Mouse (Mus musculus) midbrain, embryonic 11.5 days (tissue): ENCODE results near the gene Gm38431. TPM values are rescaled to one million over a fixed set of nuclear protein-coding genes. Genes with fewer than 3 reads are reported as not detected.
A peak's percentile ranks its signal among the peaks of the same experiment; 100 is the strongest.

Source experiments
- ATAC-seq: fragments of 200-750 bp; cut with Nextera tagmentation; 2 replicates; pipeline ENCODE4 v1.8.0; 2017; ENCODE audit warnings: moderate TSS enrichment, moderate library complexity; ENCODE audit not compliant: low FRiP score
- DNase-seq: peaks from one replicate; pipeline ENCODE4 v3.0.0; 2015; ENCODE audit warnings: low spot score; ENCODE audit errors: missing footprints
- H3K27ac ChIP-seq: fragments of 300-500 bp; sonication (generic); 2 replicates; pipeline ENCODE4 v1.5.1; 2014; ENCODE audit warnings: low read depth, low read length
- H3K27me3 ChIP-seq: fragments of 300-500 bp; sonication (generic); 2 replicates; pipeline ENCODE4 v1.6.1; 2014; ENCODE audit warnings: mild to moderate bottlenecking, low read length, moderate library complexity, mixed read lengths; ENCODE audit not compliant: control insufficient read depth, insufficient read depth
- H3K36me3 ChIP-seq: fragments of 300-500 bp; sonication (generic); 2 replicates; pipeline ENCODE4 v1.6.1; 2014; ENCODE audit warnings: mild to moderate bottlenecking, low read length, moderate library complexity, mixed read lengths; ENCODE audit not compliant: control insufficient read depth, insufficient read depth
- H3K4me1 ChIP-seq: fragments of 300-500 bp; sonication (generic); 2 replicates; pipeline ENCODE4 v1.6.1; 2014; ENCODE audit warnings: low read length; ENCODE audit not compliant: control insufficient read depth, insufficient read depth
- H3K4me2 ChIP-seq: fragments of 300-500 bp; sonication (generic); 2 replicates; pipeline ENCODE4 v1.6.1; 2014; ENCODE audit warnings: mild to moderate bottlenecking, moderate library complexity
- H3K4me3 ChIP-seq: fragments of 300-500 bp; sonication (generic); 2 replicates; pipeline ENCODE4 v1.5.1; 2014; ENCODE audit warnings: low read depth, low read length
- H3K9ac ChIP-seq: fragments of 300-500 bp; sonication (generic); 2 replicates; pipeline ENCODE4 v1.6.1; 2014; ENCODE audit warnings: low read length
- H3K9me3 ChIP-seq: fragments of 300-500 bp; sonication (generic); 2 replicates; pipeline ENCODE4 v1.6.1; 2016; ENCODE audit warnings: low read length; ENCODE audit not compliant: control insufficient read depth
- WGBS: fragments of 180-500 bp; shearing (Covaris S2); extraction: QIAGEN DNeasy Blood & Tissue Kit; methylation state at CpG from one replicate; pipeline ENCODE4 v1.1.7; 2014; 5-methylcytosine and 5-hydroxymethylcytosine counted together
- polyA plus RNA-seq: library from polyadenylated mRNA; unstranded; fragments of >200 nt; fragmentation: Nextera tagmentation; extraction: Ambion mirVana; gene quantifications from 2 replicates; pipeline ENCODE4 v1.2.1, GENCODE M21; 2014

Gm38431 gene
- polyA plus RNA-seq, 1 experiment from 2014 or later: 2.1 TPM

DNA sequence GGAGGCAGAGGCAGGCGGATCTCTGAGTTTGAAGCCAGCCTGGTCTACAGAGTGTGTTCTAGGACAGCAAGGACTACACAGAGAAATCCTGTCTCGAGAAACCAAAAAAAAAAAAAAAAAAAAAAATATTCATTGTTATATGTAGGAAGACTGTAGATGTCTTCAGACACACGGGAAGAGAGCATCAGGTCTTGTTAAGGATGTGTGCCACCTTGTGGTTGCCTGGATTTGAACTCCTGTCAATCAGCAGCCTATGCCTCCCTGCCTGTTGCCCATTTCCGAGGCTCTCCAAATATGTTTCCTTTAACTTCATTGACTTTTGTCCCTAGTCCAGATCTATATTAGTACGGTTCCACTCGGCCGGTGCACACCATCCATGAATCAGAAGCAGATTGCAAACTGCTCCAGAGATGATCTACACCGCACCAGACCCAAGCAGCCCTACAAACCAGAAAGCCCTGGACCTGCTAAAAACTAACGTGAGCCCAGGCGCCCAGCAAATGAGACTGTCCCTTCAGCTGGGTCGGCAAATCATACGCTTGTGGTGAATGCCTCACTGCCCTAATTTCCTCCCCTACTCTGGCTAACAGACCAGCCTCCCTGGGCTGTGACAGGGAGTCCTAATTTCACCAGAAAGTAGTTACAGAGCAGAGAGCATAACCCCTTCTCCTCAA lies 40.4 kb upstream of the Gm38431 start:
- H3K9me3 ChIP-seq: no peaks in the 10 kb centered on the region
- 86% methylated on average over 12 of the region's 12 CpGs for WGBS
- no peaks in the 10 kb centered on the region for H3K27me3 ChIP-seq
- H3K4me2 ChIP-seq: no peak overlapping the region
- H3K4me3 ChIP-seq: no peak overlapping the region
- no peak overlapping the region for H3K9ac ChIP-seq
- H3K36me3 ChIP-seq: no peaks in the 10 kb centered on the region
- DNase-seq (no peak), ATAC-seq (no peak)
- no peak overlapping the region for H3K27ac ChIP-seq
- H3K4me1 ChIP-seq: 0 out of 2 replicates have a peak, but pooled peaks cover 4% of the 10 kb centered on the region

DNA sequence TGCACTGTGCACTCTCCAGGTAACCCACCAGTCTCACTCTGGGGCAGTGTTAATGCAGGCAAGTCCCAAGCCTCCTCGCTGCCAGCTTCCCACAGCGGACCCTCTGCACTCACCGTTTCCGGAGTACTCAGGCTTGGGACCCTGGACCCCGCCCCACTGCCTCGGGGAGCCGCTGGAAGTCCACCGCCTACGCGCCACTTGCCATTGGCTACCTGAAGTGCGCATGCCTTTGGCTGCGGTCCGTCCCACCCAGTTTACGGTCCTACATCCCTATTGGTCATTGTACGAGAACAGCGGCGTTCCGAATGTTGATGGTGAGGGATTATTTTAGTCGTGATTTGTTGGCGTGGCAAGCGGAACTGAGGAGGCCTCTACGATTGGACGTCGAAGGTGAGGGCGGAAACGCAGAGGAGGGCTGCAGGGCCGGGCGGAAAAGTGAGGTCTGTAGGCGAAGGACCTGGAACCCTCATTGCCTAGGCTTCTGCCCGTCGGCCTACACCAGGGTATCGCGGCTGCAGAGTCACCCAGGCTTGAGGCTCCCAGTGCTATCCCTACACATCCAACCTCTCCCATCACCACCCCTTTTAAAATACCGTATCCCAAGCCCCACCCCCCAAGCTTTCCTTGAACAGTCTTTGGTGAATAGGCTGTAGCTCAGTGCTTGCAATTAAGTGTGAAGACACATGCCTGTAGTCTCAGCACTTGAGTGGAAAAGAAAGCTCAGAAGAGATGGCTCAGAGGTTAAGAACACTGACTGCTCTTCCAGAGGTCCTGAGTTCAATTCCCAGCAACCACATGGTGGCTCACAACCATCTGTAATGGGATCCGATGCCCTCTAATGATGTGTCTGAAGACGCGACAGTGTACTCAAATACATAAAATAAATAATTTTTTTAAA lies 39.5 kb upstream of the Gm38431 start, which contains the start of gene Tyk2:
Gene Tyk2 (minus strand): TSS at position 185 of the 898 bp plus-strand sequence.
- WGBS: 6% methylated on average over 37 of the region's 37 CpGs
- peak; percentile 97 for DNase-seq
- Histone ChIP-seq H3K4me3 (peak within 1 kb of the TSS; percentile 42), H3K4me2 (peak within 1 kb of the TSS; percentile 49), H3K9ac (peak within 1 kb of the TSS; percentile 66), H3K36me3 (no peaks in the 10 kb centered on the region), H3K27me3 (no peaks in the 10 kb centered on the region), H3K27ac (no peak within 1 kb of the TSS), H3K9me3 (no peaks in the 10 kb centered on the region), H3K4me1 (0 out of 2 replicates have a peak, but pooled peaks cover 4% of the 10 kb centered on the region)
- peak; percentile 99 for ATAC-seq

DNA sequence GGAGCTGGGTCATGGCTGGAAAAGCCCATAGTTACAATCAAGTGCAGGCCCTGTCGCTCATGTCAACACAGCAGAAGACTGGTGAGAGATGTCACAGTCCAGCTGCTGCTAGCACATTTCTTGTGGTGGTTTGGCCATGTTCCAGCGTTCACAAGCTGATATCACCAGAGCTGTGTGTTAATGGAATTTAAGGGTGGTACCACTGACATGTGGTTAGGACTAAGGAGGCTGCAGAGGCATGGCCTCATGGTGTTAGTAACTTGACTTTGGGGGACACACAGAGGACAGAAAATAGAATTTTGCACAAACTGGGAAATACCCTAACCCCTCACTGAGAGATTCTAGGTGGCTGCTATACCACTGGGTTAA lies 34.4 kb upstream of the Gm38431 start:
- H3K36me3 ChIP-seq: 0 out of 2 replicates have a peak, but pooled peaks cover 2% of the 10 kb centered on the region
- 88% methylated on average over 2 of the region's 2 CpGs for WGBS
- no peaks in the 10 kb centered on the region for H3K27me3 ChIP-seq
- ATAC-seq: no peak
- H3K4me1 ChIP-seq: 0 out of 2 replicates have a peak, but pooled peaks cover 4% of the 10 kb centered on the region
- no peak overlapping the region for H3K4me2 ChIP-seq
- no peaks in the 10 kb centered on the region for H3K9me3 ChIP-seq
- no peak for DNase-seq
- H3K4me3 ChIP-seq: no peak overlapping the region
- no peak overlapping the region for H3K9ac ChIP-seq
- H3K27ac ChIP-seq: no peak overlapping the region

DNA sequence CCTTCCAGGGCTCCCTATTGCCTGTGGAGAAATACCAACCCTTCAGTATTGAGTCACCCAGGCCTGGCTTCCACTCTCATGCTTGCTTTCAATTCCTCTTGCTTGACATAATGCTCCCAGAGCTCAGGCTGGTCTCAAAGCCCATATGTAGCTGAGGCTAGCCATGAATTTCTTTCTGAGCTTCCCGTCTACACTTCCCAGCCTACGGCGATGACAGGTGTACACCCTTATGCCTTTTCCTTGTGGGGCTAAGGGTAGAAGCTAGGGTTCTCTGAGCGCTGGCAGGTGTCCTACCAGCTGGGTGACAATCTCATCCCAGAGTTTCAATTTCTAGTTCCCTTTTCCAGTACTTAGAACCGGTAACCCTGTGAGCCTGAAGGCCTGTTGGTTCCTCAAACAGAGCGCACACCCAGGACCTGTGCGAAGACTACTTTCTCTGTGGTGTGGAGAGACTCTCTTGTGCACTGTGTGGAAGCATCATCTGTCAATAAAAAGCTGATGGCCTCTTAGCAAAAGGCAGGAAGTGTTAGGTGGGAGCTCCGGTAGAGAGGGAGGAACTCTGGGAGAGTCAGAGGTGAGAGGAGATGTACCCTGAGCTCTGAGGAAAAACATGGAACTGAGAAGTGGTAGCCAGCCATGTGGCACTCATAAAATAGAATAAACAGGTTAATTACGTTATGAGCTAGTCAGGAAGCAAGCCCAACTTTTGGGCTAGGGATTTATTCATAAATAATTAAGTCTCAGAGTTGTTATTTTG lies 33.9 kb upstream of the Gm38431 start:
- H3K4me2 ChIP-seq: no peak overlapping the region
- DNase-seq: no peak
- 0 out of 2 replicates have a peak, but pooled peaks cover 4% of the 10 kb centered on the region for H3K4me1 ChIP-seq
- 0 out of 2 replicates have a peak, but pooled peaks cover 2% of the 10 kb centered on the region for H3K36me3 ChIP-seq
- ATAC-seq: no peak
- no peaks in the 10 kb centered on the region for H3K9me3 ChIP-seq
- H3K27me3 ChIP-seq: no peaks in the 10 kb centered on the region
- no peak overlapping the region for H3K9ac ChIP-seq
- no peak overlapping the region for H3K4me3 ChIP-seq
- no peak overlapping the region for H3K27ac ChIP-seq
- WGBS: 90% methylated on average over 9 of the region's 9 CpGs

DNA sequence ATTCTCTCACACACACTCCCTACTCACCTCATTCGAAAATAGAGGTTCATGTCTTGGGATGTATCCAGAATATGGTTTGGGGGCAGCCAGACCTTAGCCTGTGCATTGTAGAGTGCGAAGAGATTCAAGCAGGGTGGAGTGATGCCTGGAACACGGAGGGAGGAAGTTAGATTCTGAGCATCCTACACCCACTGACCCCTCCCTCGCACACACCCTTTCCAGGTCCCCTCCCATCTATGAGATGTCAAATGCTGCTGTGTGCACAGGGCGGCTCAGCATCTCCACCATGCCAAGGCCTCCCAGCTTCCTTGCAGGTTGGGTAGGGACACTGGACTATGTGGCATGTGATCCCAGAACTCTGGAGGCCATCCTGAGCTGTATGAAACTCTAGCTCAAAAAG lies 33.0 kb upstream of the Gm38431 start:
- Histone ChIP-seq H3K9ac (no peak overlapping the region), H3K36me3 (0 out of 2 replicates have a peak, but pooled peaks cover 2% of the 10 kb centered on the region), H3K4me3 (no peak overlapping the region), H3K9me3 (no peaks in the 10 kb centered on the region), H3K4me2 (no peak overlapping the region), H3K27me3 (no peaks in the 10 kb centered on the region), H3K4me1 (no peaks in the 10 kb centered on the region), H3K27ac (no peak overlapping the region)
- ATAC-seq (no peak), DNase-seq (no peak)
- 92% methylated on average over 5 of the region's 5 CpGs for WGBS

DNA sequence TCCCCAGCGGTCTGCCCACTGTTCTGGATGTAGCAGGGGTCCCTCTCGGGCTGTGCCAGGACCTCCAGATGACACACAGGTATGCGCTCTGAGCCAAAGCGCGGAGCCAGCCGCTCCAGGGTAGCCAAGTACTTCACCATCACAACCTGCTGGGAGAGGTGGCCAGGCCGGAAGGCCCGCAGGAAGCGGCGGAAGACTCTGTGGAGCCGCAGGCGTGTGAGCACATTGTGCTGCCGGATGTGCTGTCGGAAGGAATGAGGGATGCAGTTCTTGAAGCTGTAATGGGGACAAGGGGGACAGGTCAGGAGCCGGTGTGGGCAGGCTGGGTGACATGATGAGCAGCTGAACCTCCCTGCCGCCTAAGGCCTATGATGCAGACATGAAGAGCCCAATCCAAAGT lies 29.7 kb upstream of the Gm38431 start:
- no peak overlapping the region for H3K9ac ChIP-seq
- no peaks in the 10 kb centered on the region for H3K4me1 ChIP-seq
- 0 out of 2 replicates have a peak, but pooled peaks cover 2% of the 10 kb centered on the region for H3K36me3 ChIP-seq
- no peak overlapping the region for H3K4me2 ChIP-seq
- no peak overlapping the region for H3K4me3 ChIP-seq
- H3K27ac ChIP-seq: no peak overlapping the region
- ATAC-seq: no peak
- 90% methylated on average over 16 of the region's 16 CpGs for WGBS
- no peaks in the 10 kb centered on the region for H3K9me3 ChIP-seq
- no peaks in the 10 kb centered on the region for H3K27me3 ChIP-seq
- no peak for DNase-seq

DNA sequence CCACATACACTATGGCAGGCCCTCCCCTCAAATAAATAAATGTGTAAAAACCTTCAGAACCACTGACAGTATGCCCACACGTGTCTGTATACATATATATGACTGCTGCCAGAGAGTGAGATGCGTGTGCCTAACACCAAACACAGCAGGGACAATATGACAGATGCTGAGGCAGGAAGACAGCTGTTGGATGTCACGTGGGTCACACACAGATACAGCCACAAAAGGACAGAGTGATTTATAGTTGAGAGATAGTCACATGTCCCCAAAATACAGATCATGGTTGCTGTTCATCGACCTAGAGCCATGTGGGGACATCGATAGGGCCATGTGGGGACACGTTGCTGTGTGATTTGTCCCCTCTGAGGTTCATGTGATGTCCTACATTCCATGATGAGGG lies 25.3 kb upstream of the Gm38431 start:
- H3K27ac ChIP-seq: no peak overlapping the region
- H3K36me3 ChIP-seq: 0 out of 2 replicates have a peak, but pooled peaks cover 2% of the 10 kb centered on the region
- no peaks in the 10 kb centered on the region for H3K9me3 ChIP-seq
- ATAC-seq (no peak), DNase-seq (no peak)
- no peaks in the 10 kb centered on the region for H3K4me1 ChIP-seq
- whole genome bisulfite sequencing: 79% methylated on average over 6 of the region's 6 CpGs
- H3K27me3 ChIP-seq: no peaks in the 10 kb centered on the region
- no peak overlapping the region for H3K9ac ChIP-seq
- H3K4me3 ChIP-seq: no peak overlapping the region
- H3K4me2 ChIP-seq: no peak overlapping the region

DNA sequence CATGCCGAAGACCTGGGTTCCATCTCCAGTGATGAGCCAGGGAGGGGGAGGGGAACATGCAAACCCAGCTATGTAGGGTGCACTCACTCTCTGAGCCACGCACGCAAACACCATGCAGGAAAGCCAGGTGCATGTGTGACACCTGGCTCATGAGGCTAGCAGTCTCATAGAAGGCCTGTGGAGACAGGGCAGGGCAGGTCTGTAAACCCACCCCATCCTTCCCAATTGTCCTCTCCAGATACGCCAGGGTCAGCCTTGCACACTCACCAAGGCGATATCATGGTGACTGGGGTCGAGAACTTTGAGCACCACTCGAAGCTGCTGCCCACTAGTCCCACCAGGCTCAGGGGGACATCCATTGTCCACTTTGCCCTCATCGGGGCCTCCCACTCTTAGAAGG lies 23.3 kb upstream of the Gm38431 start:
- Histone ChIP-seq H3K27me3 (no peaks in the 10 kb centered on the region), H3K9ac (no peak overlapping the region), H3K36me3 (no peaks in the 10 kb centered on the region), H3K27ac (no peak overlapping the region), H3K4me1 (no peaks in the 10 kb centered on the region), H3K4me3 (no peak overlapping the region), H3K4me2 (no peak overlapping the region), H3K9me3 (no peaks in the 10 kb centered on the region)
- WGBS: 92% methylated on average over 8 of the region's 8 CpGs
- no peak for ATAC-seq
- no peak for DNase-seq
